ENCODE assay signal across 31 mouse cellular contexts in genomic region chr1:71342861-71343554, GRCm38 (mm10).
DNase-seq lines count a peak whose midpoint lies in the region; ATAC-seq lines count a peak whose summit lies in the region.
"Had no signal": no experiment of that assay in that cellular context is flagged by ENCODE, and none has a peak within 500 bp of the region (broad histone marks: within the 10 kb centered on the region; RNA-seq: fewer than 3 reads in every experiment).

No protein-coding gene starts in this region.

- peak; percentile 32; the same call in 1 of the 2 replicates for ATAC-seq in hindbrain, embryonic 12.5 days (ENCODE audit: low FRiP score)
- no peak for ATAC-seq in hindbrain, embryonic 16.5 days
- ATAC-seq in neural tube, embryonic 11.5 days (ENCODE audit: insufficient read depth, low FRiP score, low TSS enrichment), result 0 out of 2 replicates have a peak, but pooled peaks have one; percentile 48
- no peak for ATAC-seq in neural tube, embryonic 15.5 days (ENCODE audit: low FRiP score)
- ATAC-seq in inflammation-experienced regulatory T-cells, adult 6 months, result no peak
- ATAC-seq: intestine, embryonic 16.5 days had no signal

- H3K4me2 ChIP-seq in hindbrain, embryonic 12.5 days (replicated peaks), result no peak overlapping the region
- H3K4me2 ChIP-seq in hindbrain, embryonic 16.5 days (ENCODE audit: low read length), result no peak overlapping the region
- no peak overlapping the region for H3K4me2 ChIP-seq in neural tube, embryonic 11.5 days (ENCODE audit: low read depth)
- H3K4me2 ChIP-seq in neural tube, embryonic 15.5 days, result no peak overlapping the region
- H3K4me2 ChIP-seq: embryonic facial prominence, embryonic 12.5 days; heart, embryonic 15.5 days; hindbrain, embryonic 15.5 days; limb, embryonic 15.5 days; liver, embryonic 13.5 days had no signal

- 54% methylated on average over 3 of the region's 3 CpGs for WGBS in hindbrain, embryonic 12.5 days
- WGBS in hindbrain, embryonic 16.5 days, result 39% methylated on average over 3 of the region's 3 CpGs
- 58% methylated on average over 3 of the region's 3 CpGs for WGBS in neural tube, embryonic 11.5 days
- WGBS in neural tube, embryonic 15.5 days, result 36% methylated on average over 3 of the region's 3 CpGs

- H3K27me3 ChIP-seq in hindbrain, embryonic 12.5 days, result no peaks in the 10 kb centered on the region
- no peaks in the 10 kb centered on the region for H3K27me3 ChIP-seq in hindbrain, embryonic 16.5 days (replicated peaks; ENCODE audit: control insufficient read depth, insufficient read depth, low read length)
- H3K27me3 ChIP-seq in neural tube, embryonic 11.5 days (ENCODE audit: control insufficient read depth, insufficient read depth, low read length), result no peaks in the 10 kb centered on the region
- H3K27me3 ChIP-seq in neural tube, embryonic 15.5 days (replicated peaks), result no peaks in the 10 kb centered on the region
- H3K27me3 ChIP-seq: CH12.LX; embryonic facial prominence, embryonic 12.5 days; heart, embryonic 15.5 days; hindbrain, embryonic 15.5 days; limb, embryonic 15.5 days; liver, embryonic 13.5 days had no signal

- no peaks in the 10 kb centered on the region for H3K4me1 ChIP-seq in hindbrain, embryonic 12.5 days
- H3K4me1 ChIP-seq in hindbrain, embryonic 16.5 days (ENCODE audit: control insufficient read depth, insufficient read depth, low read depth, low read length), result 0 out of 2 replicates have a peak, but pooled peaks cover 3% of the 10 kb centered on the region
- no peaks in the 10 kb centered on the region for H3K4me1 ChIP-seq in neural tube, embryonic 11.5 days (ENCODE audit: control insufficient read depth, insufficient read depth, low read length)
- H3K4me1 ChIP-seq in neural tube, embryonic 15.5 days, result peaks cover 5% of the 10 kb centered on the region; the same call in 1 of the 2 replicates
- H3K4me1 ChIP-seq: embryonic facial prominence, embryonic 12.5 days; hindbrain, embryonic 15.5 days; limb, embryonic 15.5 days; liver, embryonic 13.5 days had no signal

- no peak overlapping the region for H3K9ac ChIP-seq in hindbrain, embryonic 12.5 days
- no peak overlapping the region for H3K9ac ChIP-seq in hindbrain, embryonic 16.5 days (ENCODE audit: low read depth, low read length)
- no peak overlapping the region for H3K9ac ChIP-seq in neural tube, embryonic 11.5 days (ENCODE audit: low read length)
- no peak overlapping the region for H3K9ac ChIP-seq in neural tube, embryonic 15.5 days (replicated peaks)
- H3K9ac ChIP-seq: embryonic facial prominence, embryonic 12.5 days; heart, embryonic 15.5 days; hindbrain, embryonic 15.5 days; limb, embryonic 15.5 days; liver, embryonic 13.5 days had no signal

- no peaks in the 10 kb centered on the region for H3K36me3 ChIP-seq in hindbrain, embryonic 12.5 days
- H3K36me3 ChIP-seq in hindbrain, embryonic 16.5 days (ENCODE audit: control insufficient read depth, insufficient read depth, low read length), result no peaks in the 10 kb centered on the region
- no peaks in the 10 kb centered on the region for H3K36me3 ChIP-seq in neural tube, embryonic 11.5 days (ENCODE audit: control insufficient read depth, insufficient read depth, low read length)
- no peaks in the 10 kb centered on the region for H3K36me3 ChIP-seq in neural tube, embryonic 15.5 days
- H3K36me3 ChIP-seq: embryonic facial prominence, embryonic 12.5 days; heart, embryonic 10.5 days; heart, embryonic 15.5 days; hindbrain, embryonic 15.5 days; limb, embryonic 10.5 days; limb, embryonic 15.5 days; liver, embryonic 13.5 days had no signal

- H3K27ac ChIP-seq in hindbrain, embryonic 12.5 days, result no peak overlapping the region
- no peak overlapping the region for H3K27ac ChIP-seq in hindbrain, embryonic 16.5 days (ENCODE audit: low read depth, low read length)
- H3K27ac ChIP-seq in neural tube, embryonic 11.5 days (ENCODE audit: low read depth, low read length), result no peak overlapping the region
- H3K27ac ChIP-seq in neural tube, embryonic 15.5 days (replicated peaks), result no peak overlapping the region
- H3K27ac ChIP-seq: embryonic facial prominence, embryonic 12.5 days; heart, embryonic 10.5 days; heart, embryonic 15.5 days; hindbrain, embryonic 15.5 days; kidney, postnatal 0 days; limb, embryonic 10.5 days; limb, embryonic 15.5 days; liver, embryonic 13.5 days; macrophage had no signal

- no peak overlapping the region for H3K4me3 ChIP-seq in hindbrain, embryonic 12.5 days
- no peak overlapping the region for H3K4me3 ChIP-seq in hindbrain, embryonic 16.5 days (ENCODE audit: low read length)
- H3K4me3 ChIP-seq in neural tube, embryonic 11.5 days (ENCODE audit: low read depth, low read length), result no peak overlapping the region
- H3K4me3 ChIP-seq in neural tube, embryonic 15.5 days (replicated peaks), result no peak overlapping the region
- H3K4me3 ChIP-seq: embryonic facial prominence, embryonic 12.5 days; heart, embryonic 10.5 days; heart, embryonic 15.5 days; hindbrain, embryonic 15.5 days; limb, embryonic 10.5 days; limb, embryonic 15.5 days; liver, embryonic 13.5 days had no signal

- peak; percentile 25 for DNase-seq in embryo, embryonic 10.5 days (ENCODE audit: low spot score)
- DNase-seq in embryo, embryonic 11 days, result no peak
- no peak for DNase-seq in neural tube, embryonic 11.5 days (ENCODE audit: low spot score)
- DNase-seq: adrenal gland, adult 8-10 months; cerebellum, adult 8-10 months; cerebellum, postnatal 25 days; gastrocnemius, postnatal 25 days; heart, adult 11 months; kidney, adult 8-10 months; kidney, postnatal 4 days; layer of hippocampus, postnatal 36 days; liver, embryonic 13.5 days; lung, adult 18-20 months; lung, postnatal 10 days; right cerebral cortex, adult 18-20 months; spleen, adult 18-20 months; thymus, postnatal 14 days had no signal

- H3K9me3 ChIP-seq in hindbrain, embryonic 12.5 days (replicated peaks), result no peaks in the 10 kb centered on the region
- H3K9me3 ChIP-seq in hindbrain, embryonic 16.5 days (ENCODE audit: control insufficient read depth, low read length), result no peaks in the 10 kb centered on the region
- no peaks in the 10 kb centered on the region for H3K9me3 ChIP-seq in neural tube, embryonic 11.5 days (ENCODE audit: control insufficient read depth, low read length)
- no peaks in the 10 kb centered on the region for H3K9me3 ChIP-seq in neural tube, embryonic 15.5 days (replicated peaks)
- H3K9me3 ChIP-seq: embryonic facial prominence, embryonic 12.5 days; heart, embryonic 10.5 days; heart, embryonic 15.5 days; hindbrain, embryonic 15.5 days; limb, embryonic 10.5 days; limb, embryonic 15.5 days; liver, embryonic 13.5 days had no signal

Comparison
In these comparisons a context has a peak if more than half of its experiments do, and no peak if none do; other contexts are left out.
1. ATAC-seq: peak in hindbrain, embryonic 12.5 days (single experiment) and neural tube, embryonic 11.5 days (single experiment); none in hindbrain, embryonic 16.5 days (single experiment), neural tube, embryonic 15.5 days (single experiment) and inflammation-experienced regulatory T-cells, adult 6 months (single experiment).